Mouse (Mus musculus): ENCODE data around the gene Pelp1.

DNA sequence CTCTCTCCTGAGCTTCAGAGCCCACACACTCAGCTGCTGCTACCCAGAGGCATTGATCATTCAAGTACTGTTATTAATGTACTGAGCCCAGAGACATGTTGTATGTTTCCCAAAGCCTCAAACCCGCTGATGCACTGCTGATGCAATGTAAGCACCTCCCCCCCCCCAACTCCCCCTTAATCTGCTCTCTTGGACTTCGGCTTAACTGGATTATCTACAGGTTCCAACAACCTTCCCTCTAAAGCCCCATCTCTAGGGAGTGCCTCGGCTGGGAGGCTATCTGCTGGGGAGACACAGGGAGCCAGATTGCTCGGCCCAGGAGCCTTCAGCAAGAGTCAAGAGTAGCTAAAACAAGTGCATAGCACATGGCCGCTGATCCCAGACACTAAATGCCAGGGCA, 22.4 kb downstream of the Pelp1 start:
- TF ChIP-seq CTCF (conservative IDR thresholded peaks at IDR 0.05; ENCODE audit: low read length) (no peak), POU5F1 (IDR thresholded peaks at IDR 0.05; ENCODE audit: borderline replicate concordance, low read length) (no peak), NANOG (IDR thresholded peaks at IDR 0.05; ENCODE audit: borderline replicate concordance, low read length) (no peak)
